Mouse (Mus musculus) liver, adult 2 months (tissue): ENCODE data around the gene Trim52.

ENCODE experiments used
- CTCF ChIP-seq: fragments of 200-500 bp; IDR thresholded peaks from 2 replicates; pipeline ENCODE4 v1.5.1; 2011; ENCODE audit warnings: low read depth, low read length, control low read depth
- POLR2A ChIP-seq: fragments of 200-500 bp; IDR thresholded peaks from 2 replicates; pipeline ENCODE4 v1.6.1; 2011; ENCODE audit warnings: low read length, control low read depth; ENCODE audit not compliant: insufficient read depth; ENCODE audit errors: extremely low read depth

GRCm38 (mm10) chr14:106156533-106156932 lies 50.5 kb downstream of the Trim52 start:
- TF ChIP-seq POLR2A: no peak
- TF ChIP-seq CTCF: no peak
